Mouse (Mus musculus) fibroblast of lung, adult 2 months (primary cell): ENCODE measurements at regions not wholly inside any gene's neighbourhood (a gene's known extent, or its start where the extent isn't known, plus 50 kb on each side); places are given as distances from the start of the nearest gene placed in this dataset.

Experiments used
- DNase-seq: peaks from one replicate; pipeline ENCODE4 v3.0.0-alpha.2; 2011; ENCODE audit warnings: low read depth

DNA sequence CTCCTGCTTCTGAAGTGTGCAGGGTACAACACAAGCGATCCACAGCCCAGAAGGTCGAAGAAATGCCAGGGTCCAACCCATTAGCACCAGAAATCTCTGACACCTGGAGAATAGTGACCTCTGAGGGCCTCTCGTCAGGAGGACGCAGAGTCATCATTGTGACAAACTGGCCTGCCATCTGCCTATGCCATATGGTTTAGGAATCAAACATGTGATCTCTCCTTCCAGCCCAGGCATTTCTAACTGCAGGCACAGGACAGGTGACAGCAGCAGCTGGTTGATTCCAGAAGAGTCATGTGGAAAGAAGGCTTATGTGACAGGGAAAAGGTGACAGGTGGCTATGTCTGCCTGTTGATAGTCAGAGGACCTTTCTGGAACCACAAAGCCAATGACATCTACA lies 476.0 kb upstream of the Vstm2b start:
- no peak for DNase-seq

DNA sequence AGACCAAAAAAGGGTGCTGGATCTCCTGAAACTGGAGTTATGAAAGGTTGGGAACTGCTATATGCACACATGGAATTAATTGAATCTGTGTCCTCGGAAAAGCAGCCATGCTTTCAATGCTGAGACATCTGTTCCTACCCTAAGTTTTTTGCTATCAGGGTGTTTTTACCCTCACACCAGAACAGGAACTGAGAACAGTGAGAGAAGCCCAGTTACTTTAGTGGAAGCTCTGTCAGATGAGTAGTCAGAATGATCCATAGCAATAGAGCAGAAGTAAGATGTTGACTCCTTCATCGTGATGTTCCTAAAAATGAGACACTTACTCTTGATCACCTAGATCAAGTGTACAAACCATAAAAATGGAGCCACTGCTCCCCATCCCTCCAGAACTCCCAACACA lies 468.7 kb upstream of the Vstm2b start:
- no peak for DNase-seq

DNA sequence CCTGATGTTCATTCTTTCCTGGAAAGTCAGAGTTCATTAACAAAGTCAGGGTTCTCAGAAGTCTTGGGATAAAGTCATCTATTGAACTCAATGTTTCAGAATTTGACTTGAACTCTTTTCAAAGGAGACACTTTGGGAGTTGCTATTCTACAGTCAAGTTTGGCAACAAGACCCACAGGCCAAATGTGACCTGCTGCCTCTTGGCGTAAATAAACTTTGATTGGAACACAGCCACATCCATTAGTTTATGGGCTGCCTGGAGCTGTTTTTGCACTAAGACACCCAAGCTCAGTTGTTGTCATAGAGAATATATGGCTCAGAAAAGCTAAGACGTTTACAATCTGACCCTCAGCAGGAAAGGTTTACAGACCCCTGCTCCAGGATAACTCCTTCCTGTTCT lies 464.2 kb upstream of the Vstm2b start:
- DNase-seq, result no peak

DNA sequence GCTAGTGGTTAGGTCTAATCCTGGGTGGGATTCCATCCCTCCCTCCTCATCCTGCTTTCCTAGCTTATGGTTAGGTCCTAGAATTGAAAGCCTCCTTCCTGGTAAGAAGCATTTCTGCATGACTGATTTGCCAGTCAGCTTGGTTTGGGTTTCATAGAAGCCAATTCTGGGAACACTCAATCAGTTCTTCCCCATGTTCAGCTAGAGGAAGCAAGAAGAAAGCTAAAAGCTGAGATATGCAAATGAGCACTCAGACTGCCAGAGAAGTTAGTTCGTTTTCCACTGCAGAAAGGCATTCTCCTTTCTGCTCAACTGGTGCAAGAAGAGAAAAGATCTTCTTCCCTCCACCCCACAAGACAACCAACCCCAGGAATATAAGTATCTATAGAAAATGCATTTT lies 457.0 kb upstream of the Vstm2b start:
- DNase-seq, result no peak

DNA sequence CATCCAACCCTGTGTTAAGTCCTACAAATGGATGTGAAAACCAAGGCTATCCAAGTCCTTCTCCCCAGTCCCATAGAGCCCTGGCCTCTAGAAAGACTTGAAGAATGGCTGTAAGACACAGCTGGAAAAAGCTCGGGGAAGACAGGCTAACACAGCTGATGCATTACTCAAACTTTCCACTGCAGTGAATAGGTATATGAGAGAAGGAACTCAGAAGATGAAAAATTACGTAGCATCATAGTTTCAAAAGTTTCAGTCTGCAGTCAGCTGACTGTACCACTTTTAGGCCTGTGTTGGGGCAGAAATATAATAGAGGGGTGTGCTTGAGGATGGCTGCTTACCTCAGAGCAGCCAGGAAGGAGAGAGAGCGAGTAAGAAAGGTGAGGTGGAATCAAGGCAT lies 456.3 kb upstream of the Vstm2b start:
- DNase-seq, result no peak

DNA sequence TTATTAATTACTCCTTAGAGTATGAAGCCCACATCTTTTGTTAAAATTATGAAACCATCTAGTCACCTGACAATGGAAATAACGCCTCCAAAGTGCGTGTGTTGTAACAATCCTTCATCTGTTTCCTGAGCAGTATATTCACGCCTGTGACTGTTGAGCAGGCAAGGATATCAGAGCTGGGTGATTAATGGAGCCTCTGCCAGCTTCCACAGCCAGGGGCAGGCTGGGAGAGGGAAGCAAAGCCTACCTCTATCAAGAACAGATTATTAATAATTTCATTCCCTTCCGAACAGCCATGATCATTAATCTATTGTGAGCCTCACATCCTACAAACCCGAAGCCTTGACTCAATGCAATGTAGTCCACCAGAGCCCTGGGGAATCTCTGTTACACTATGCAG lies 431.7 kb upstream of the Vstm2b start:
- DNase-seq, result no peak

DNA sequence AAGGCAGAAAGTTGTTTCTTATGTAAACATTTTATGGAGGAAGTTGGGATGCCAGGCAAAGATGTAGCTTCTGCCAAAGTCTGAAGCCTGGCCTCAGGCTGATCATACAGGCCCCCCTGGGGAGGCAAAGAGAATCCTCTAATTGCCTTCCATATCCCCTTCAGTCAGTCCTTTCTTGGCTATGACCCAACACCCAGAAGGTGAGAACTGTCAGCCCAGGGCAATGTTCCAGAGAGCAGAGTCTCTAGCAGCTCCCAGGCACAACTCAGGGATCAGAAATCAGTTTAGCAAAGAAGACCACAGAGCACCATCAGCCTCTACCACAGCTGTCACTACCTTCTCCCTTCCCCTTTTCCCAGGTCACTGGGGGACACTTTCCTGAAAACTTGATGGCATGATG lies 410.9 kb upstream of the Vstm2b start:
- DNase-seq, result no peak

DNA sequence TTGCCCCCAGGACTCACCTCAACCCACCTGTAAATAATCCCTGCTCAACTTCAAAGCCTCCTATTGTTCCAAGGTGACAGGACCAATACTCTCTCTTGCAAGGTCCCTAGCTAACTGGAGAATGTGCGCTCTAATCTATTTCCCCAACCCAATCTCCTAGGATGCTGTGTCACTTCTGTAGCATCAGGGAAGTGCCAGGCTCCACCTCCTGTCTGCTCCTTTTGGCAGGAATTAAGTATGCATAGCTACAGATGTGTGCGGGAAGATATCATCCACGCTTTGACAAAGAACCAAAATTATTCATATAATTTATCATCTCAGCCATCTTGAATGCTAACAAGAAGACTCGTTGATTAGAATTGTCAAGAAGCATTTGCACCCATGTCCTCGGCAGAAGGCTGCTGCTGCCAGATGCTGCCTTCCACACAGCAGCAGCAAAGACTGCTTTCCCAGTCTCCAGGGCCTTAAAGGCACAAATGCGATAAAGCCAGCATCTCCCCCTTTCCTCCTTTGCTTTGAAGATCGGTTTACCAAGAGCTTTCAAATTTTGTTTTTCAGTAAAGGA lies 375.3 kb upstream of the Vstm2b start:
- no peak for DNase-seq

DNA sequence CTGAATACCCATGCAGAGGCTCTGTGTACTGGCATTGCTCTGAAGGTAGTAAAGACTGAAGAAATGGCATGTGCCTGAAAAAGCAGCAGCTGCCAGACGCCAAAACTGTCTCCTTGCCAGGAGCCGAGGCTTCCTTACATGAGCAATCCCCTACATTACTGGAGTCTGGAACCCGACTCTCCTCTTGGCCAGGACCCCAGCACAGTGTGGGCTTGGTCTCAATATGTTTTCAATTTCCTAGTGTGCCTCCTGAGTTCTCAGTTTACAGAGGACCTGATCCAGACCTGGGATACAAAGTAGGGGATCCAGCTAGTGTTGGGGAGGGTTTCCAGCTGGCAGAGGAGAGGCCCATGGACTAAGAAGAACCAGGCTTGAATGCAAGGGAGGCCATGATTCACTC lies 361.5 kb upstream of the Vstm2b start:
- DNase-seq, result no peak

DNA sequence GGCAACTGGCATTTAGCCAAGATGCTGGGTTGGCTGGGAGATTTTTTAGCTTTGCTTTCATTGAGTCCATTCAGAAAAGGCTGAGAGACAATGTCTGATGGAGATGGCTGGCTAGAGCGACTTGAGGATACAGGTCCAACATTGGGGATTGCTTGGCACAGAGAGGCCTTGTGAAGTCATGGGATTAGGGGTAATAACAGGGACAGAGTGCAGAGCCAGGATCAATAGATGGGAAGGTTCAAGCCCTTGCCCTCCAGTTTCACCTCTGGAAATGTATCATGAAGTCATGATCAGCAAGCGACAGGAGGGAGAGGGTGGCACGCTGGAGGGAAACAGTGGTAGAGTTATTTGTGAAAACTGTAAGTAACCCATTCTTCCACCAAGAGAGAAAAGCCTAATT lies 360.5 kb upstream of the Vstm2b start:
- DNase-seq, result no peak

DNA sequence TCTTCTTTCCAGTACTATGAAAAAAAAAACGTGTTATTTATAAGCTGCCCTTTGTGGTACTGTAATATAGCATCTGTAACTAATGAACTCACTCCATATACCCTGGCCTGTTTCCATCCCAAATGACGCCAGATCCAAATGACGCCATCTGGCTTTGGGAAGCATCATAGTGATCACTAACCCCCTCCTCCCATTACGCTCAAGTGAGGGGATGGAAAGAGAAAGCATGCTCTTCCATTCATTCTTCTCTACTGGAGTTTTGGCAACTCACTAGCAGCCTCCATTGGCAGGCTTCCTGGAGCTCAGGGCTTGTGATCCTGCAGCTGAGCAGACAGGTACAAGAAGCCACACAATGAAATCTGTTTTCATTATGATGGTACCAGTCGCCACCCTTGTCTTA lies 358.3 kb upstream of the Vstm2b start:
- DNase-seq, result no peak

DNA sequence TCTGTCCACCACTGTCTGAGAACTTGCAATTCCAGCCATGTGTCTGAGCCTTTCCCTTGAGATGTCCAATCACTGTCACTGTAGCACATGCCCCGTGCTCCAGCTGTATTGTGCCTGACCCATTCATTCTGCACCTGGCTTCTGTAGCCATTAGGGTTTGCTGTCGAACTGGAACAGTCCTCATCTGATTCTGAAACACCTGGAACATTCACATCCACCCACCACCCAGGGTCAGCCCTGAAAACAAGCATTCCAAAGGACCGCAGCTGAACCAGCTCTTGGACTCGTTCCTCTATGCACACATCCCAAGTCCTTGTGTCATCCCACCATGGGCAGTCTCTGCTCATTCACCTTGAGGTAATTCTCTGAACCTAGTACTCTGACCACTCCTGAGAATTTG lies 356.8 kb upstream of the Vstm2b start:
- no peak for DNase-seq

DNA sequence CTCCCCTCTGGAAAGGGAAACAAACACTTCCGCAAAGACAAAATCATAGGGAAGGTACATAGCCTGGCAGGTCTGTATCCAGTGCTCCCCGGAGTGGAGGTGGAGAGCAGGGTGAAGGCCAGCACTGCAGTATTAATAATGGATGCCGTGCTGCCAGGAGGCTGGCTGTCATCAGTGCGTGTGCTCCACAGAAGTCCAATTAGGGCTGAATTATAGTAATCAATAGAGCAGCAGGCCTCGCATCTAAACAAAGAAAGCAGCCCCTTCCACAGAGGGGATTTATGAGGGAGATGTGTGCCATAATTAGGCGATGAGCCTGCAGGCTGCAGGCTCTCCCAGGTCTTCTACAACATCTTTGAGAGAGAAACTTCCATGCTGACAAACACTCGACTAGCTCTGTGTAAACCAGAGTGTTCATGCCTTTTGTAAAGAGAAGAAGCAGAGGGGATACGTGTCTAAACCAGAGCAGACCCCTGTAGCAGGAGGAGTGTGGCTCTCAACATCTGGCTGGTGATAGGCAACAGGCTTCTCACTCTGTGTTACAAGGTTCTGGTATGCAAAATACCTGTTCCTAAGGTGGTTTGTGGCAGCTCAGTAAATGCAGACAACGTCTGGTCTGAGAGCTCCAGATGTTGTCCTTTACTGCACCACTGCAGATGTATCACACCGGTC lies 334.5 kb upstream of the Vstm2b start:
- no peak for DNase-seq

DNA sequence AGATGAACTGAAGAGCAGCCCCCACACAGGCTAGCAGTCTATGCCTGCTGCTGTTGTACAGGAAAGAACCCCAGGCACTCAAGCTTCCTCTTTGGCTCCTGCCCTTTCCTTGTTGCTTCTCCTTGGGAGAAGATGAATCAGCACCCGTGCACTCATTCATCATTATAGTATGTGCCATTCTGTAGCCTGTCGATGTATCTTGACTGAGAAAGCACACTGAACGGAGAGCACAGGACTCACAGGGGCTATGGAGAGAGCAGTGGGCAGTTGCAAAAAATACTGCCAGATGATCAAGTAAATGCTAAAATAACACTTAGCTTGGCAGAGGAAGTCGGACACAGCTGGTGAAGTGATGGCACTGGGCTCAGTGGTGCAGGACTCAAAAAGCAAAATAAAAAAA lies 322.2 kb upstream of the Vstm2b start:
- no peak for DNase-seq

DNA sequence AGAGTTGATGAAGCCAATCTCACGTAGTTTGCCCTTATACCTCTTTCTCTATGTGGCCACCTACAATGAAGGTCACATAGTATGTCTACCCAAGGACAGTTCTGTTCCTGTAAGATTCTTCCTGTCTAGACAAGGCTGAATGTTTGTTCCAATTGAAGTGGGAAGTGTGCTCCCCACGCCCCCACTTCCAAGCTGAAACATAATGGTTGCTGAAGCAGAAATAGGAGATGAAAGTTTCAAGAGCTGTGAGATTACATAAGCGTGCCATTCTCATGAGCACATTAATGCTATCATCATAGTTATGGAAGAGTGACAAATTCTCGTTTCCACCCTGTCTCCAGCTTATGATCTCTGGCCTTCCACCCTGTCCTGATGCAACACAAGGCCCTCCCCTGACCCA lies 320.8 kb upstream of the Vstm2b start:
- no peak for DNase-seq

DNA sequence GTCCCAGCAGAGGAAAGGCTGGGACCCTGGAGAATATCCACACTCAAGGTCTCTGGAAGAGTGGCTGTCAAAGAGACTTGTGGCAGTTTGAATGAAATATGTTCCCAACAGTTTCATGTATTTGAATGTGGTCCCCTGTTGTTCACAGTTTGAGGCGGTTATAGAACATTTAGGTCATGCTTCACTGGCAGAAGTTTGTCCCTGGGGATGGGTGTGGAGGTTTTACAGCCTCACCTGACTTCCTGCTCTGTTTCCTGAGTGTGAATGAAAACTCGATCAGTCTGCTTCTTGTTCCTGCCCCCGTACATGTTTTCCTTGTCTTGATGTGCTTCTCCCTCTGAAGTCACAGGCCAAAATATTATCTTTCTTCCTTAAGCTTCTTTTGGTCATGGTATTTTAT lies 277.4 kb upstream of the Vstm2b start:
- DNase-seq, result no peak

DNA sequence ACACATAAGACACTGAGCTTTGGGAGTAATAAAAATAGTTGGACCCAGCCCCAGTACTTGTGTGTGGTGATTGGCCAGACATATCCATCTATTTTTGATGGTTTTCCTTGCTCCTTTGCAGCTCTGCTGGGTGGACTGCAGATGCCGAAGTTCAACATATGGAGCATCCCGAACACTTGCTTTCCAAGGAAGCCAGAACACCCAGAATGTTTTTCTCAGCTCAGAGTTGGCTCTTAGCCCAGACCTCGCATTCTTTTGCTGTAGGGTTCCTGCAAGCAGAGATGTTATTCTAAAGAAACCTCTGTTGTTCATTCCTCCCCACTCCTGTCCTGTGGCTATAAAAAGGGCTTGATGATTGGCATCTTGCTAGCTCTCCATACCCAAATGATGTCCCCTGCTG lies 275.3 kb upstream of the Vstm2b start:
- no peak for DNase-seq

DNA sequence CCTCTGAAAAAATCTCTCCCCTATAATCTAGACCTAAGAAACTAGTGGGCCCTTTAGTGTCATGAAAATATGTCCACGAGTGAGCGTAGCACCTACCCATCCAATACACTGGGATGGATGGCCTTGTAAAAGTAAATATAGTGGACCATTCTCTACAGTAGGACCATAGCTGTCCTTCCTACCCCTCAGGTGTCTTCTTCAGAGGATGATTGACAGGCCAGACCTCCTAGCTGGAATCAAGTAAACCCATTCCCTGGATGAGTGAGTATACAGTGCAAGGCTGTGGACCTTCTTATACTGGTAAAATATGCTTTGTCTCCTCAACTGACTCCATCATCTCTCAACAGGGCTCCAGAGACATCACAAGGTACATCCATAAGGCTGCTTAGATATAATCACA lies 274.8 kb upstream of the Vstm2b start:
- no peak for DNase-seq

DNA sequence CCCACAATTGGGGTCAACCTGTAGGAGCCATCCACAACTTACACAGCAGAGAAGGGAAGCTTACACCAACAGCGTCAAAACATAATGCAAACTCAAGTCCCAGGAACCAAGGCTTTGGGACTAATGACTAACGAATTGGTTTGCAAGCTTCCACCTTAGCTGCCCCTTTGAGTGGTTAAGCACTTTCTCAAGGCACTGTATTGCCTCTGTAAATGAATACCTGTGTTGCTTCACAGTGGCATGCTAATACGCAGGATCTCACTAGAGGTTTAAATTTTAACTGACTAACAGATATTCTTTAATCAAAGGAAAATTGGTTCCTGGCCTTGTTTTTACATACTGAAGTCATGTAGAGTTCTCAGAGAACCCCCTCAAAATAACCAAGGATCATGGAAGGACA lies 261.8 kb upstream of the Vstm2b start:
- DNase-seq, result no peak

DNA sequence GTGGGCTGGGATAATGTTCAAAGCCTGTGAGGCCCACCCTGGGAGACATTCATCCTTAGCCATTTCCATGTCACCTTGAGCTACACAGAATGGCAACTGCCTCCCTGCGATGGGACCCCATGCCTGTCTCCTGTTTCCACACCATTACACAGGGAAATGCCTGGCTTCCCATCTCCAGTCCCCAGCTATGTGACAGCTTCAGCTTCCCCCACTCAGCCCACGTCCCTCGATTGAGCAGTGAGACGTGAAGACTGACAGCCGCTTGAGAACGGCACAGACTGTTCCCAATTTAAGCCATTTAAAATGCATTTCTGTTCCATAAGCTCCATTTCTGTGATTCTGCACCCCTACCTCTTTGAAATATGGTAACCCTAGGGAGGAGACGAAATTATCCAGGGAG lies 243.1 kb upstream of the Vstm2b start:
- no peak for DNase-seq

DNA sequence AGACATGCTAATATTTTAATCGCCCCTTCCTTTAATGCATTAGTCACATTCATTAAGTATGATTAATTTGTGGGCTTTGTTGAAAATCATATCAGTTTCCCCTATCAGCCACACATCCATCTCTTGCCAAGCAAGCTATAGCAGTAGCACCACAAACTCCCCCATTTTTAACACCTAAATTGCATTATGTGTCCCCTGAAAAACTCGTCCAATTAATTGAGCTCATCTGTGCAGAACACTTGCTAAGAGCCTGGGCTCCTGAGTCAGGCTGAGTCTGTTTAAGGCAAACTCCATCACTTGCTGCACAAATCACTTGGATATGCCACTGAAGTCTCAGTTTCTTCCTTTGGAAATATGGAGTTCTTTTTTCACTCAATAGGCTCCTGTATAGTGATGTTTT lies 242.7 kb upstream of the Vstm2b start:
- DNase-seq, result no peak

DNA sequence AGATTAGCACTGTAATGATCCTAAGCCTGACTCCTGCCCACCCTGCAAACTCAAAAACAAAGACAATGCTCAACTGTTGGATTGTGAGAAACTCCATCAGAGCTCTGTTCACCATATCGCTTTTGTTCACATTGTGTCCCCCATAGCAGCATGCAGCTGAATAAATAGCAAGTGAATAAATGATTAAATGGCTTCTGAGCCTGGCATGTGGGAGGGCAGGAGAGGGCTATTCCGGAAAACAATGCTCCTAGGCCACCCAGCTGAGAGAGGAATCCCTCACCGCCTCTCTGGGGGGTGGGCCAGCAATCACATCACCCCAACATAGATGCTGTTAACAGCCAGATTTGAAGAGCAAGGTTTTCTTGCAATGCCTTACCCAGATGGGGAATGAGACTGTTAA lies 238.5 kb upstream of the Vstm2b start:
- DNase-seq, result no peak

DNA sequence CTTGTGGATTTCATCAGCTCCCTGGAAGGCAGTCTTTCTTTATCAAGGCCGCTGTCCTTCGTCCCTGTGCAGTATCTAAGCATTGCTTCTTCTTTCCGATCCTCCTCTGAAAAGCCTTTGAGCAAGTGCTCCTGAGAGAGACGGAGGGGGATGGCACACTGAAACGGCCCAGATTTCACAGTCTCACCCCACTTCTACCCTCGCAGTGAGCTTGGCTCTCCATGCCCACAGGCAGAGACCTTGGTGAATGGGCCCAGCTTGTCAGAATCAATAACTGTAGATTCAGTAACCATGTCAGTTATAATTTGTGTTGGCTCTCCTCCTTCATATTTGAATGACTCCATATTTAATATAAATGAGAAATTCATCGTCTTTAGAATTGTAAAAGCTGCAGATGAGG lies 234.3 kb upstream of the Vstm2b start:
- DNase-seq, result no peak

DNA sequence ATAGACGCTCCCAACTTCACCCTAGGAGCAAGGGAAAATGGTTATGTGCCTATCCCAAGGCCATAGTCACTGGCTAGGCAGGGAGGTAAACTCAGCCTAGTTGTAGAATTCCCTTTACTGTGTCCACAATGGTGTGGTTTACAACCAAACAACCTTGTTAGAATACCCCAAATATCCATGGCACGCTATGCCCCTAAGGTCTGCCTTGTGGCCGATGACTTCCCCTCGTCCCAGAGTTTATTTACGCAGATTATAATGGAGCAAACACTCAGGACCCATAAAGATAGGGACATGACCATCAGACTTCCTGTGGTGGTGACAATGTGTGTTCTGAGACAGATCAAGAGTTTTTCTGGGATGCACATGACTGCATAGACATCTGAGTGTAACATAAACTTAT lies 231.5 kb upstream of the Vstm2b start:
- no peak for DNase-seq

DNA sequence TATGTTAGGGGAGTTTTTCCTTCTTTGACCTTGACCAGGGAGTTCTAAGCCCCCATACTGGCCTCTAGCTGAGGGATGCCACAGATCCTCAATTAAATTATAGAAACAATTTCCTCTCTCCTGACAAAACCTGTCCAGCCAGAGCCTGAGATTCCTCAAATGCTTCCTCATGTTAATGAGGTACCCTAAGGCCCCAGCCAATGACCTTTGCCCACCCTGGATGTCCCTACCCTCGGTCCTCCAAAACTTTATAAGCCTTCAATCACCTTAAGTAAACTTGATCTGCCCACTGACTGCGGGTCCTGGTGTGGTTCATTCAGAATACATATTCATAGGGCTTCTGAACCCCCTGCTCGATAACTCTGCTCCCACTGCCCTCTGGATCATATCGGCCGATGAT lies 227.7 kb upstream of the Vstm2b start:
- no peak for DNase-seq
